Mouse (Mus musculus) ovary, postnatal 10 days (tissue): ENCODE measurements around the gene Chd9.
"Not testable (repeated sequence)": the region's sequence is repeated elsewhere in the genome, so short reads cannot be mapped to it uniquely, and the experiment has no call there.

ENCODE experiments used
- DNase-seq: peaks from one replicate; pipeline ENCODE4 v3.0.0; 2022; ENCODE audit warnings: low spot score

The Chd9 gene

DNA sequence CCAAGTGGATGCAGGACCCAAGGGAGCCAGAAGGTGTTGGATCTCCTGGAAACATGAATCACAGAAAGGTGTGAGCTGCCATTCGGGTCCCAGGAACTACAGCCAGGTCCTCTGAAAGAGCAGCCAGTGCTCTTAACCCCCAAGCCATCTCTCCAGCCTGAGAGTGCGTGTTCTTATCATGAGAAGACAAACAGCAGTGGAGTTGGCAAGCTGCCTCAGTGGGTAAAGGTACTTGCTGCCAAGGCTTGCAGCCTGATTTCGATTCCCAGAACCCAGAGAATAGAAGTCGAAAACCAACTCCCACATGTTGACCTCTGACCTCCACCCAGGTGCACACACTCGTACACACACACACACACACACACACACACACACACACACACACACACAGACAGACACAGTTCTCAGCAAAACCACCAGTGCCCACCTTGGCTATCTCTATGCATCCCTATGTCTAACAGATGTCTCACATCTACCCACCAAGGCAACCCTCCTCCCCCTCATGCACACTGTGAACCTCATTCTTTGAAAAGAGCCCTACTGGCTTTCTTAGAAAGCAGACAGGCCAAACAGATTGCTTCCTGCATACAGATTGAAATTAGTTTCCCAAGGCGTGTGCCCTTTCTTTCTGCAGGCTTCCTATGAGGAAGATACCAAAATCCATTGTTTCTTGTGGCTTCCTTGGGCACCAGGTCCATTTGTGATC, 43.4 kb downstream of the Chd9 start:
- peak; percentile 13 for DNase-seq

- no peak for DNase-seq
These were observed 44.9 kb downstream of the Chd9 start for GRCm38 (mm10) chr8:90873051-90873450.

GRCm38 (mm10) chr8:90876213-90876721, 48.1 kb downstream of the Chd9 start:
- peak; percentile 41 for DNase-seq

- peak; percentile 49 for DNase-seq
These were observed 48.7 kb downstream of the Chd9 start for GRCm38 (mm10) chr8:90876722-90877429.

DNA sequence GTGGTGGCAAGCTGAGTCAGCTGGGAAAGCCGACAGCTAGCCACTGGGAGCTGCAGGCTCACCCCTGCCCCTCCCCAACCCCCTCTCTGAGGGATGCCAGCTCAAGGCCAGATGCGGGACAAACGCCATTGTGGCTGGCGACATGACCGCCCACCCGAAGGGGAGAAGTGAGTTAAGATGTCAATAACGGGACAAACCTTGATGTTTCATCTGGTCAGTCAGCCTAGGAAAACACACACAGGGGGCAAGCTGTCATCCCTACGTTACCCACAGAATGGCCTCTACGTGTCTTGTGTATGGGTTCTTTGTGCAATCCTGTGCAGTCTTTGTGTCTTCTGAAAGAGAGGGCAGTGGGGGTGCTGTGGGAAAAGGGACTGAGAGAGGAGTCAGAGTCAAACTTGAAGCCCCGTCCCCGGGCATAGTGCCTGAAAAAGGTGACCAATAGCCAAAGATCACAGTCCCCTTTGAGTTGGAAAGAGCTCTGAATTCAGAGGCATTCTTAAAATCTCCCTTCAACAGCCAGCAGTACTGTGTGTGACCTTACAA, 49.4 kb downstream of the Chd9 start:
- DNase-seq = no peak

GRCm38 (mm10) chr8:90878551-90878950, 50.4 kb downstream of the Chd9 start:
- no peak for DNase-seq

DNA sequence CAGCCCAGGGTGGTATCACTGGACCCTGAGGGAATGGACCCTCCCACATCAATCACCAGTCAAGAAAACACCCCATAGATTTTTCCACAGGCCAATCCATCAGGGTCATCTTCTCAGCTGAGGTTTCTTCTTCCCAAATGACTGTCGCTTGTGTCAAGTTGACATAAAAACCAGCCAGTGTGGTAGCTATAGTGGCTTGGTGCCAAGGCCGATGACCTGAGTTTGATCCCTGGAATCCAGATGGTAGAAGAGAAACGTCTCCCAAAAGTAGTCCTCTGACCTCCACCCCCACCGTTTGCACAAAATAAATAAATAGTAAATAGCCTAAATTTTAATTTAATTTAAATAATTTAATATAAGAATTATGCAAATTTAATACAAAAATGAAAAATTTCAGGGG, 51.9 kb downstream of the Chd9 start:
- DNase-seq = no peak

- DNase-seq = no peak
These were observed 53.0 kb downstream of the Chd9 start for GRCm38 (mm10) chr8:90881181-90881580.

DNA sequence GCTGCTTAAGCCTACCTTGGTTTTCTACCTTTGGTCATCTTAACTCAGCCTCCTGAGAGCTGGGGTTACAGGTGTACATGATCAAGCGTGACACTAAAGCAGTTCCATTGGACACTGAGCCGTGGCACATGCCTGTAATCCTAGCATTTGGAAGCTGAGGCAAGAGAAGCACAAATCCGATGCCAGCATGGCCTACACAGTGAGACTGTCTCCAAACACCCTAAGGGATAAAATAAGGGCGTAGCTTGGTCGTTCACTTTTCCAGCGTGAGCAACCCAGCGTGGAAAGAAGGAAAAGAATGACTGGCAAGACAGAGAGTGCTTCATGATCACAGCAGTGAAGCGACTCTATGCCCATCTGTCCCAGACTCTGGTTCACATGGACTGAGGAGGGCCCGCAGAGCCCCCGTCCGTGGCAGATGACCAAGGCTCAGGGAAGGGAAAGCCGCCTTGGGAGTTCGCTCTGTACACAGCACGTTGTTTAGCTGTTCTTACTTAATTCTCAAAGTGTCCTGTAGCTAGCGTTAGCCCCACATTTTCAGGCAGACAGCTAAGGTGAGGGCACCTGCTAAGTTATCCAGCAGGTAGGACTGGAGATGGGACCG, 54.0 kb downstream of the Chd9 start:
- no peak for DNase-seq

- no peak for DNase-seq
These were observed 57.7 kb downstream of the Chd9 start for GRCm38 (mm10) chr8:90885671-90886368.

DNA sequence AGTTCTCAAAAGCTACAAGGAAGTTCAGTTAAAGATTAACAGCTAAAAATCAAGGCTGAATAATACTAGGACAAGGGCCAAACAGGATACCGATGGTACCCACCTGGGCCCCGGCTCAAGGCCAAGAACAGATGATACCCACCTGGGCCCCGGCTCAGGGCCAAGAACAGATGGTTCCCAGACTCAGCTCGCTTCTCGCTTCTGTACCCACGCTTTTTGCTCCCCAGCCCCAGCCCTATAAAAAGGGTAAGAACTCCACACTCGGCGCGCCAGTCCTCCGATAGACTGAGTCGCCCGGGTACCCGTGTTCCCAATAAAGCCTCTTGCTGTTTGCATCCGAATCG, 58.2 kb downstream of the Chd9 start:
- not testable (repeated sequence) for DNase-seq

DNA sequence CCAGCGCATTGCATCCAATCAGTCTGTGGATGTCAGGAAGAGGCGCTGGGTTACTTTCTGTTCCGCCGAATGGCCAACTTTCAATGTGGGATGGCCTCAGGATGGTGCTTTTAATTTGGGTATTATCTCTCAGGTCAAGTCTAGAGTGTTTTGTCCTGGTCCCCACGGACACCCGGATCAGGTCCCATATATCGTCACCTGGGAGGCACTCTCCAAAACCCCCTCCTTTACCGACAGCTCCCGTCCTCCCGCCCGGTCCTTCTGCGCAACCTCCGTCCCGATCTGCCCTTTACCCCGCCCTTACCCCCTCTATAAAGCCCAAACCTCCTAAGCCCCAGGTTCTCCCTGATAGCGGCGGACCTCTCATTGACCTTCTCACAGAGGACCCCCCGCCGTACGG, 59.2 kb downstream of the Chd9 start:
- DNase-seq = not testable (repeated sequence)

GRCm38 (mm10) chr8:90891872-90892578, 63.9 kb downstream of the Chd9 start:
- no peak for DNase-seq

GRCm38 (mm10) chr8:90892579-90892919, 64.4 kb downstream of the Chd9 start:
- DNase-seq = no peak

DNA sequence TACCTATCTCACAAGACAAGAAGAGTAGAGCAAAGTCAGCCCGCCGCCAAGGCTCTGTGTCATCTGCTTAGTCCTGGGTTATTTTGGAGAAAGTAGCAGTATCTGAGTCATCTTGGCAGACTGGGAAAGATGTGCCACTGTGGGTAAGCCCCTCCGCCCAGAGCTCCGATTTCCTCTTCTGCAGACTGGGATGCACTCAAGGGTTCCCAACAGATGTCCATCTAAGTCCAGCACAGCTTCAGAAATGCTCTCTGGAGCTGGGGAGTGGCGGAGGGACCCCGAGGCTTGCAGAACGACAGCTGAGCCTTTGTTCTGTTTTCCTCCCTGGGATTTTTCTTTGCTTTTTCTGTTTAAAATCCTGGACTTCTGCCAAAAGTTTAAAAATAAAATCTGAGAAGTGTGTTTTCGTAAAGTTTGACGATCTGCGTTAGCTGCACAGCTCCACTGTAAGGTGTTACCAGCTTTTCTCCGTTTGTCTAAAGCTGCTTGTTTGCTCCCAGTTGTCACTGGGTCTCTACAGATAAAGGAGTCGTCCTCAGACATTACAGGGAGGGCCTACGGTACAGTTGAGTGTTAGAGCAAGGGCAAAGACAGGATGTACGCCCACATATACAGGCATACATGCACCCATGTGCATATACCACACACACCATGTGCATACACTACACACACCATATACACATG, 66.2 kb downstream of the Chd9 start:
- DNase-seq = no peak

DNA sequence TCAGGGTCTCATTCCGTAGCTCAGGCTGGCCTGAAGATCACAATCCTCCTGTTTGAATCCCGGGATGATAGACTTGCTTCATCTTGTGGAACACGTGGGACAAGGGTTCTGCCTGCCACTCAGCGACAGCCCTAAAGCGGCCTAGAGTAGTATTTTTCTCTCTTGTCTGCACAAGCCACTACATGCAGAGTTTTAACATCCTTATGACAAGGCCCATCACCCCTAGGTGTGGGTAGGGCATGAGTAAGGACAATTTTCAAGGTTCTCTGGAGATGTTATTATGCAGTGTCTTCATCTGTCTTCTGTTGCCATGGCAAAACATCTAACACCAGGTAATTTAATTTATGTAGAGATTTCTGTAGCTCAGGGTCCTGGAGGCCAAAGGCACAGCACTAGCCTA, 69.2 kb downstream of the Chd9 start:
- no peak for DNase-seq

DNA sequence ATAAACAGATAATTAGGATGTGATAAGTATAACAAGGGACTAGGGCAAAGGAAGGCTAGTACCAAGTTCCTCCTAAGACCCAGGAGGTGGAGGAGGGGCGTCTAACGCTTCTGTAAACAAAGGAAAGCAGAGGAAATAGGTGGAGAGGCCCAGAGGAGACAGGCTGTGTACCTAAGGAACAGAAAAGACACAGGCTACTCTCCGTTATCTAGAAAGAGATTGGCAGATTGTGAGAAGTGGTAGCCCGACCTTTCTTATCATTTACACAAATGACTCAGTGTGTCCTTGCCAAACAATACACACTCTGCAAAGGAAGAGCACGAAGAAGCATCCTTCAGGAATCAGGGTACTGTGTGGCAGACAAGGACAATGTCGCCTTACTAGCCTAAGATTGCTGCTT, 70.4 kb downstream of the Chd9 start:
- no peak for DNase-seq

DNA sequence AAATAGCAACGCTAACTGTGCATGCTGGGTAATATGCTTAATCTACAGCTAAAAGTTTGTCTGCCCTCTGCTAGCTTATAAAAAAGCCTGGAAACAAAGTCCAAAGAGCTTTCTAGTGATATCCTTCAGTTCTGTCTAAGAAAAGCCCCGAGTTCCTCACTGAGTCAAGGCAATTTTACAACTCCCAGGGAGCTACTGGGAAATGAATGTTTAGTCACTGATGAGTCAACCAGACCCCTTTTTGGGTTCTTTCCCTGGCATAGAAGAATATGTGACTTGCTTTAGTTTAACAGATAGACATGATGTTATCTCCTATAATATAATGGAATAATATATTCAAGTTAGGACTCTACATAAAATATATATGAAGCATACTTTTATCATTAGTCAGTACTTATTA, 73.8 kb downstream of the Chd9 start:
- no peak for DNase-seq

- no peak for DNase-seq
These were observed 76.1 kb downstream of the Chd9 start for GRCm38 (mm10) chr8:90904171-90904706.

GRCm38 (mm10) chr8:90906922-90907321, 78.8 kb downstream of the Chd9 start:
- DNase-seq = no peak

DNA sequence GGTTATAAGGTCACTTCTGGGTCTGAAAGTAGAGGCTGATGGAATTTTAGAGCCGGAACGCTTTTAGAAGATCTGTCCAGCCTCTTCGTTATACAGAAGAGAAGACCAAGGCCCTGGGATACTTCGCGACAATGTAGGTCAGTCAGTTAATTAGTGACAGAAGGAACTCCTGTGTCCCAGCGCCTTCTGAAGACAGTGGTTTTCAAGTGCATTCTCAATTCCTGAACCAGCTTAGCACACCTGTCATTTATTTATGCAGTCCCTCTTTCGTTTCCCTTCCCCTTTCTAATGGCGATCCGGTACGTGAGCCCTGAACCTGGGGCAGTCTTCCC, 79.3 kb downstream of the Chd9 start:
- no peak for DNase-seq
